Mouse (Mus musculus) MEL (cell line): ENCODE results near the gene Agr3. TPM values are rescaled to one million over a fixed set of nuclear protein-coding genes. Genes with fewer than 3 reads are reported as not detected.
A peak's percentile ranks its signal among the peaks of the same experiment; 100 is the strongest.

Source experiments
- DNase-seq: peaks from one replicate; pipeline ENCODE4 v3.0.0; 2011; ENCODE audit warnings: low read depth, low spot score
- H3K27ac ChIP-seq: 2 replicates; pipeline ENCODE4 v1.5.1; 2012; ENCODE audit warnings: low read depth, mild to moderate bottlenecking, control low read depth, low read length, moderate library complexity; ENCODE audit not compliant: control insufficient read depth
- H3K27me3 ChIP-seq, 2 experiments: fragments of 150-350 bp in 1 of 2; sonication (generic) in 1 of 2; 2 replicates each; pipeline ENCODE4 v1.6.1; 2012; ENCODE audit warnings: low read length in 2 of 2, mild to moderate bottlenecking in 2 of 2, improper control_type of control experiment in 1 of 2, moderate library complexity in 1 of 2; ENCODE audit not compliant: insufficient read depth in 2 of 2, control insufficient read depth in 1 of 2
- H3K36me3 ChIP-seq, 2 experiments: 2 replicates each; pipeline ENCODE4 v1.6.1; 2012 to 2014; ENCODE audit warnings: low read length in 2 of 2, improper control_type of control experiment in 1 of 2, inconsistent platforms in 1 of 2, mild to moderate bottlenecking in 1 of 2; ENCODE audit not compliant: insufficient read depth in 2 of 2, control insufficient read depth in 1 of 2
- H3K4me1 ChIP-seq, 2 experiments: fragments of 150-350 bp in 1 of 2; sonication (generic) in 1 of 2; 2 replicates each; pipeline ENCODE4 v1.6.1; 2012; ENCODE audit warnings: low read length in 2 of 2, improper control_type of control experiment in 1 of 2, mild to moderate bottlenecking in 1 of 2; ENCODE audit not compliant: insufficient read depth in 2 of 2, control insufficient read depth in 1 of 2
- H3K4me3 ChIP-seq, 2 experiments: fragments of 150-350 bp in 1 of 2; sonication (generic) in 1 of 2; 2 replicates each; pipeline ENCODE4 v1.5.1; 2012; ENCODE audit warnings: low read depth in 2 of 2, low read length in 2 of 2, mild to moderate bottlenecking in 2 of 2, moderate library complexity in 2 of 2, control low read depth in 1 of 2, improper control_type of control experiment in 1 of 2; ENCODE audit not compliant: control insufficient read depth in 1 of 2, insufficient read depth in 1 of 2
- H3K79me2 ChIP-seq: 2 replicates; pipeline ENCODE4 v1.6.1; 2012; ENCODE audit warnings: mild to moderate bottlenecking, low read length, moderate library complexity; ENCODE audit not compliant: control insufficient read depth, poor library complexity, insufficient read depth
- H3K9ac ChIP-seq: 2 replicates; pipeline ENCODE4 v1.6.1; 2012; ENCODE audit warnings: low read depth, mild to moderate bottlenecking, control low read depth, low read length, moderate library complexity; ENCODE audit not compliant: control insufficient read depth, poor library complexity, severe bottlenecking
- H3K9me3 ChIP-seq: fragments of 150-350 bp; sonication (generic); replicated peaks from 2 replicates; pipeline ENCODE4 v1.6.1; 2012; ENCODE audit warnings: mild to moderate bottlenecking, low read length, improper control_type of control experiment, moderate library complexity; ENCODE audit not compliant: insufficient read depth
- BHLHE40 ChIP-seq: IDR thresholded peaks from 2 replicates; pipeline ENCODE4 v1.6.1; 2012; ENCODE audit warnings: low read depth, mild to moderate bottlenecking, inconsistent platforms, low read length, improper control_type of control experiment, borderline replicate concordance
- CHD2 ChIP-seq: IDR thresholded peaks from 2 replicates; pipeline ENCODE4 v1.6.1; 2011; ENCODE audit warnings: low read length, improper control_type of control experiment
- CTCF ChIP-seq, 3 experiments: IDR thresholded peaks in 2 of 3; conservative IDR thresholded peaks in 1 of 3; 2 replicates each; pipeline ENCODE4 v1.5.1; 2011 to 2012; ENCODE audit warnings: low read length in 3 of 3, low read depth in 2 of 3, mild to moderate bottlenecking in 2 of 3, improper control_type of control experiment in 1 of 3, inconsistent platforms in 1 of 3, mixed read lengths in 1 of 3, moderate library complexity in 1 of 3; ENCODE audit not compliant: control insufficient read depth in 1 of 3, insufficient read depth in 1 of 3, poor library complexity in 1 of 3, severe bottlenecking in 1 of 3
- E2F4 ChIP-seq: IDR thresholded peaks from 2 replicates; pipeline ENCODE4 v1.6.1; 2011; ENCODE audit warnings: low read depth, low read length, improper control_type of control experiment, borderline replicate concordance
- ELF1 ChIP-seq: IDR thresholded peaks from 2 replicates; pipeline ENCODE4 v1.6.1; 2014; ENCODE audit warnings: low read depth, mild to moderate bottlenecking, inconsistent platforms, low read length, improper control_type of control experiment, moderate library complexity
- ETS1 ChIP-seq: IDR thresholded peaks from 2 replicates; pipeline ENCODE4 v1.6.1; 2012; ENCODE audit warnings: low read depth, mild to moderate bottlenecking, inconsistent platforms, low read length, improper control_type of control experiment, moderate library complexity
- GABPA ChIP-seq: IDR thresholded peaks from 2 replicates; pipeline ENCODE4 v1.6.1; 2012; ENCODE audit warnings: low read depth, mild to moderate bottlenecking, inconsistent platforms, low read length, improper control_type of control experiment, moderate library complexity
- HCFC1 ChIP-seq: IDR thresholded peaks from 2 replicates; pipeline ENCODE4 v1.6.1; 2012; ENCODE audit warnings: low read depth, mild to moderate bottlenecking, inconsistent platforms, low read length, improper control_type of control experiment, moderate library complexity
- JUND ChIP-seq: IDR thresholded peaks from 2 replicates; pipeline ENCODE4 v1.6.1; 2011; ENCODE audit warnings: low read depth, mild to moderate bottlenecking, improper control_type of control experiment, low read length
- KAT2A ChIP-seq: conservative IDR thresholded peaks from 2 replicates; pipeline ENCODE4 v1.6.1; 2012; ENCODE audit warnings: low read depth, low read length, improper control_type of control experiment, inconsistent platforms
- MAFK ChIP-seq: IDR thresholded peaks from 2 replicates; pipeline ENCODE4 v1.6.1; 2011; ENCODE audit warnings: low read depth, mild to moderate bottlenecking, low read length, improper control_type of control experiment, borderline replicate concordance
- MAZ ChIP-seq: IDR thresholded peaks from 2 replicates; pipeline ENCODE4 v1.6.1; 2012; ENCODE audit warnings: low read depth, mild to moderate bottlenecking, inconsistent platforms, low read length, improper control_type of control experiment
- MXI1 ChIP-seq: IDR thresholded peaks from 2 replicates; pipeline ENCODE4 v1.6.1; 2011; ENCODE audit warnings: mild to moderate bottlenecking, low read depth, low read length, improper control_type of control experiment
- MYB ChIP-seq: IDR thresholded peaks from 2 replicates; pipeline ENCODE4 v1.6.1; 2011; ENCODE audit warnings: mild to moderate bottlenecking, low read depth, low read length, improper control_type of control experiment
- NELFE ChIP-seq: IDR thresholded peaks from 2 replicates; pipeline ENCODE4 v1.6.1; 2011; ENCODE audit warnings: low read depth, low read length, improper control_type of control experiment
- NRF1 ChIP-seq: IDR thresholded peaks from 2 replicates; pipeline ENCODE4 v1.6.1; 2014; ENCODE audit warnings: low read depth, mild to moderate bottlenecking, inconsistent platforms, low read length, improper control_type of control experiment, moderate library complexity; ENCODE audit not compliant: poor library complexity, insufficient read depth, severe bottlenecking
- POLR2AphosphoS2 ChIP-seq: IDR thresholded peaks from 2 replicates; pipeline ENCODE4 v1.6.1; 2011; ENCODE audit warnings: low read length, improper control_type of control experiment
- POLR2AphosphoS5 ChIP-seq: IDR thresholded peaks from 2 replicates; pipeline ENCODE4 v1.6.1; 2012; ENCODE audit warnings: low read depth, borderline replicate concordance, mild to moderate bottlenecking, inconsistent platforms, low read length, moderate library complexity, mixed read lengths
- RAD21 ChIP-seq: IDR thresholded peaks from 2 replicates; pipeline ENCODE4 v1.6.1; 2011; ENCODE audit warnings: mild to moderate bottlenecking, low read depth, low read length, improper control_type of control experiment
- SMC3 ChIP-seq: IDR thresholded peaks from 2 replicates; pipeline ENCODE4 v1.6.1; 2011; ENCODE audit warnings: low read depth, low read length, improper control_type of control experiment
- TAL1 ChIP-seq: IDR thresholded peaks from 2 replicates; pipeline ENCODE4 v1.6.1; 2012; ENCODE audit warnings: mild to moderate bottlenecking, inconsistent platforms, low read length, moderate library complexity, mixed read lengths
- TCF12 ChIP-seq: IDR thresholded peaks from 2 replicates; pipeline ENCODE4 v1.6.1; 2014; ENCODE audit warnings: low read depth, mild to moderate bottlenecking, inconsistent platforms, low read length, improper control_type of control experiment, moderate library complexity
- UBTF ChIP-seq: IDR thresholded peaks from 2 replicates; pipeline ENCODE4 v1.6.1; 2012; ENCODE audit warnings: low read depth, mild to moderate bottlenecking, inconsistent platforms, low read length, improper control_type of control experiment, moderate library complexity, borderline replicate concordance; ENCODE audit not compliant: insufficient read depth
- ZKSCAN1 ChIP-seq: IDR thresholded peaks from 2 replicates; pipeline ENCODE4 v1.6.1; 2012; ENCODE audit warnings: low read depth, mild to moderate bottlenecking, inconsistent platforms, low read length, improper control_type of control experiment, moderate library complexity
- ZMIZ1 ChIP-seq: IDR thresholded peaks from 2 replicates; pipeline ENCODE4 v1.6.1; 2012; ENCODE audit warnings: low read depth, mild to moderate bottlenecking, inconsistent platforms, low read length, improper control_type of control experiment, moderate library complexity
- ZNF384 ChIP-seq: IDR thresholded peaks from 2 replicates; pipeline ENCODE4 v1.6.1; 2012; ENCODE audit warnings: low read depth, mild to moderate bottlenecking, inconsistent platforms, low read length, improper control_type of control experiment
- polyA plus RNA-seq, 2 experiments: library from polyadenylated mRNA; stranded (reverse) in 1 of 2; unstranded in 1 of 2; fragments of >175 nt in 1 of 2; fragments of >200 nt in 1 of 2; gene quantifications; 2 replicates each; pipeline versions ENCODE4 v1.2.1 to v1.2.4; 2012; ENCODE audit warnings: low replicate concordance in 2 of 2, low read depth in 1 of 2; ENCODE audit not compliant: insufficient read length in 2 of 2, insufficient read depth in 1 of 2, missing spikeins in 1 of 2
- total RNA-seq: library from RNA; depleted of rRNA; stranded (reverse); fragments of 300-350 nt; gene quantifications from 2 replicates; pipeline ENCODE4 v1.2.3, GENCODE M21; 2012; rRNA removed

Gene Agr3
- total RNA-seq, result not detected in 2 replicates
- polyA plus RNA-seq, result not detected

- H3K36me3 ChIP-seq, result no peaks in the 10 kb centered on the region
- no peaks in the 10 kb centered on the region for H3K79me2 ChIP-seq
- DNase-seq, result no peak
- TF ChIP-seq SMC3 (no peak), POLR2AphosphoS5 (no peak), ELF1 (no peak), ETS1 (no peak), HCFC1 (no peak), ZNF384 (no peak), MXI1 (no peak), MAZ (no peak), MAFK (no peak), KAT2A (no peak), POLR2AphosphoS2 (no peak), ZMIZ1 (no peak), RAD21 (no peak), NRF1 (no peak), TAL1 (no peak), UBTF (no peak), TCF12 (no peak)
- TF ChIP-seq, all 39 proteins: peak for 0
- H3K9me3 ChIP-seq, result no peaks in the 10 kb centered on the region
- no peaks in the 10 kb centered on the region; a peak in 2 of 4 replicates for H3K27me3 ChIP-seq
- H3K27ac ChIP-seq, result no peak within 1 kb of the TSS
- no peaks in the 10 kb centered on the region for H3K4me1 ChIP-seq
- no peak within 1 kb of the TSS for H3K4me3 ChIP-seq
- H3K9ac ChIP-seq, result no peak within 1 kb of the TSS
Observed at GRCm38 (mm10) chr12:35925402-35925801, at the start of gene Agr3. TSS of gene Agr3 (plus strand) at chr12:35925620.

GRCm38 (mm10) chr12:35884892-35885558, 40.4 kb upstream of the Agr3 start:
- Histone ChIP-seq H3K4me3 (no peak overlapping the region), H3K9me3 (no peaks in the 10 kb centered on the region), H3K4me1 (no peaks in the 10 kb centered on the region), H3K79me2 (no peaks in the 10 kb centered on the region), H3K27ac (no peak overlapping the region), H3K9ac (no peak overlapping the region), H3K36me3 (no peaks in the 10 kb centered on the region), H3K27me3 (no peaks in the 10 kb centered on the region)
- DNase-seq, result peak; percentile 14
- TF ChIP-seq E2F4 (no peak), BHLHE40 (no peak), SMC3 (peak; percentile 17; the same call in 1 of the 2 replicates), ZNF384 (no peak), CHD2 (no peak), GABPA (no peak), NRF1 (no peak), TCF12 (no peak), ZKSCAN1 (no peak), CTCF (IDR thresholded peaks at IDR 0.05 in 2 of 3, conservative IDR thresholded peaks at IDR 0.05 in 1 of 3; ENCODE audit: control insufficient read depth in 1 of 3, insufficient read depth in 1 of 3, low read depth in 2 of 3, low read length in 3 of 3, poor library complexity in 1 of 3, severe bottlenecking in 1 of 3) (peak in 2 of 3 experiments; percentile 38; a peak in 4 of 6 replicates), RAD21 (peak; percentile 36), JUND (no peak), NELFE (no peak), UBTF (no peak), ETS1 (no peak), MAZ (no peak), MYB (no peak)
